Mouse (Mus musculus): ENCODE results near the gene Cercam.

DNA sequence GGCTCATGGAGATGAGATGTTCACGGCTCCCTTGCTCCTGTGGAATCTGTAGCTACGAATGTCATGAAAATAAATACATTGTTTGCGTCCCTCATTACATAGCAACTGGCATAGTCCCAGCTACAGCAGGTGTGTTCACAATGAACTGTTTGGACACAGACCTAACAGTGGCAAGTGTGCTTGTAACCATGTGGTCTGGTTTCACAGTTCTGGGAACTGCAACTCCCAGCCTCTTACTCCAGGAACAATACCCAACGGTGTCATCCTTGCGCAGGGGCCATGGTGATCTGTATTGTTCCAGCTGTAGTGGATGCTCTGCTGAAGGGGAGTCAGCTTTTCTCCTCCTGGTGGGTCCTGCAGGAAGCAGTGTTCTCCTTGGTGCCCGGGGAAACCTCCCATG lies 62.2 kb downstream of the Cercam start:
- TF ChIP-seq POLR2A (IDR thresholded peaks at IDR 0.05; ENCODE audit: borderline replicate concordance, extremely low read depth, low read depth, low read length) (no peak), CTCF (IDR thresholded peaks at IDR 0.05; ENCODE audit: insufficient read depth, low read length) (no peak)

All from lung, adult 2 months (tissue).